Mouse (Mus musculus): ENCODE results near the gene Myo6.
A peak's percentile ranks its signal among the peaks of the same experiment; 100 is the strongest.

The Myo6 gene

GRCm38 (mm10) chr9:80241719-80242118 lies 76.9 kb downstream of the Myo6 start:
- DNase-seq: peak; percentile 46 to 65

- no peak for DNase-seq
These were observed 87.3 kb downstream of the Myo6 start for GRCm38 (mm10) chr9:80252146-80252545.

- no peak for DNase-seq
These were observed 88.4 kb downstream of the Myo6 start for GRCm38 (mm10) chr9:80253241-80253640.

GRCm38 (mm10) chr9:80256561-80256960 lies 91.7 kb downstream of the Myo6 start:
- DNase-seq: no peak

- peak; percentile 51 to 63 for DNase-seq
These were observed 93.6 kb downstream of the Myo6 start for GRCm38 (mm10) chr9:80258396-80258795.

GRCm38 (mm10) chr9:80260905-80261304 lies 96.1 kb downstream of the Myo6 start:
- no peak for DNase-seq

GRCm38 (mm10) chr9:80262367-80263026 lies 97.7 kb downstream of the Myo6 start:
- DNase-seq: no peak

GRCm38 (mm10) chr9:80266086-80266485 lies 101.3 kb downstream of the Myo6 start:
- DNase-seq: no peak

GRCm38 (mm10) chr9:80266507-80266906 lies 101.7 kb downstream of the Myo6 start:
- DNase-seq: no peak

GRCm38 (mm10) chr9:80269596-80269995 lies 104.8 kb downstream of the Myo6 start:
- DNase-seq: peak; percentile 41 to 72

- no peak for DNase-seq
These were observed 108.1 kb downstream of the Myo6 start for GRCm38 (mm10) chr9:80272951-80273350.

- DNase-seq: no peak
These were observed 110.4 kb downstream of the Myo6 start for GRCm38 (mm10) chr9:80275053-80275771.

- DNase-seq: no peak
These were observed 110.9 kb downstream of the Myo6 start for GRCm38 (mm10) chr9:80275772-80276134.

GRCm38 (mm10) chr9:80277157-80277556 lies 112.3 kb downstream of the Myo6 start:
- no peak for DNase-seq

GRCm38 (mm10) chr9:80277770-80278169 lies 112.9 kb downstream of the Myo6 start:
- no peak for DNase-seq

GRCm38 (mm10) chr9:80280724-80281123 lies 115.9 kb downstream of the Myo6 start:
- no peak for DNase-seq

GRCm38 (mm10) chr9:80282426-80282825 lies 117.6 kb downstream of the Myo6 start:
- DNase-seq: no peak

GRCm38 (mm10) chr9:80284539-80285174 lies 119.8 kb downstream of the Myo6 start:
- no peak for DNase-seq

GRCm38 (mm10) chr9:80286845-80287244 lies 122.0 kb downstream of the Myo6 start:
- no peak for DNase-seq

GRCm38 (mm10) chr9:80293056-80293584 lies 128.3 kb downstream of the Myo6 start:
- DNase-seq: no peak

GRCm38 (mm10) chr9:80296086-80296485 lies 131.3 kb downstream of the Myo6 start:
- DNase-seq: no peak

- no peak for DNase-seq
These were observed 134.2 kb downstream of the Myo6 start for GRCm38 (mm10) chr9:80299031-80299430.

GRCm38 (mm10) chr9:80303518-80303917 lies 138.7 kb downstream of the Myo6 start:
- peak in 1 of 2 experiments; percentile 56 for DNase-seq

- DNase-seq: no peak
These were observed 141.6 kb downstream of the Myo6 start for GRCm38 (mm10) chr9:80306390-80306789.
